Mouse (Mus musculus) cerebellum, adult 8-10 months (tissue): Measurements from ENCODE around the gene Rnf214.
A peak's percentile ranks its signal among the peaks of the same experiment; 100 is the strongest.

Experiments
- DNase-seq: peaks from one replicate; pipeline ENCODE4 v3.0.0; 2022

Rnf214 gene

DNA sequence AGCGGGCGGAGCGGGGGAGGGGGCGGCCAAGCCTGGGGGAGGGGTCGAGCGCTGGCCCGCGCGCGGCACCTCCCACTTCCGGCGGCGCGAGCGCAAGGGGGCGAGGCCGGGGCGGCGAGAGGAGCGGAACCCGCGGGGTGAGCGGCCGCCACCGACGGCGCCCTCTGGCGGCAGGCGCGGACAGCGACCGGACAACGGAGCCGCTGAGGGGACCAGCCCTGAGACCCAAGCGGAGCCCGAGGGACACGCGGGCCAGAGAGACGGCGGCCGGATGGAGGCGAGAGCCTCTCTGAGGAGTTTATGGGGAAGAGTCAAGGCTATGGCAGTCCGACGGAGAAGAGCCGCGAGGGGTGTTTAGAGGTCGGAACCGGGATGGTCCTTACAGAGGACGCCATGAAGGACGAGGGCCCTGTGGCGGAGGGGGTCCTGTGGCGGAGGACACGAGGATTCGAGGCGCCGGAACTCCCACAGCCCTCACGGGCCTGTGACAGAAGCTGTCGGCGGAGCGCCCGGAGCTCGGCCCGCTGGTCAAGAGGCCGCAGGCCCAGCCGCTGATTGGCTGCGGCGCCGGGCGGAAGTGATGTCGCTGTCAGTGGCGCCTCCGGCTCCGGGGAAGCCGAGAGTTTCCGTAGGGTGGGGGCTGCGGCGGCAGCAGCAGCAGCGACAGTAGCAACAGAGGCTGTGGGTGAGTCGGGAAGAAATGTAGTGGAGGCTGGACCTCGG lies at the start of gene Rnf214, which contains the start of gene Pcsk7:
Gene Rnf214 (minus strand): TSS at position 557 of the 723 bp plus-strand sequence.
Gene Pcsk7 (plus strand): TSS at position 143 of the 723 bp plus-strand sequence.
- DNase-seq = peak; percentile 89

DNA sequence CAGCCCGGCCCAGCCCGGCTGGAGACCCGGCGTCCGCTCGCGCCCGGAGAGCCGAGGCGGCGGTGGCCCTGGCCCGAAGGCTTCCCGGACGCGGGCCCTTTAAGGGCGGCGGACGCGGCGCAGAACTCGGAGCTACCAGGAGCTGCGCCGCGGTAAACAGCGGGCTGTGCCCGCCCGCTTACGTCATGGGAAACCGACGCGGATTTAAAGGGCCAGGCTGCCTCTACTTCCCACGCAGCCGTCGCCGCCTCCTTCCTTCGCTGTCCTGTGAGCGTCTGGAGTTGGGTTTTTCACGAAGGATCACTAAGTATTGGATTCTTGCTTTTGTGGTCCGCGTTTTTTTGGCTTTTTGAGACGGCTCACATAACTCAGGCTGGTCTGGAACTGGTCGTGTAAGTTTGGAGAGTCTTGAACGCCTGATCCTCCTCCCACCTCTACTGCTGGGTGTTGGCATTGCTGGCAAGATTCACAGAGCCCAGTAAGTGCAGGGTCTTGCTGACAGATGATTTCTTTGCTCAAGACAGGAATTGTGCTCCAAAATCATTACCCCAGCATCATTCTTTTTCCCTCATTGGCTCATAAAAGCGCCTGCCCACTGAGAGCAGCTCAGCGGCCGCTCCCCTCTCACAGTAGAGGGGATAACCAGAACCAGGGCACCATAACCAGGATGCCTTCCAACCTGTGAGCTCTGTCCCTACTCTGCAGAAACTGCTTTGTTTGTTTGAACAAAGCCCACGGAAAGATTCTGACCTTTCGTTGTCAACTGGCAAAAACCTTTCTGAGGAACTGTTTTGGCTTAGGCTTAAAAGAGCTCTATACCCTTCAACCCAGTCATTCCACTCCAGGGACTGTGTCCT lies 48.6 kb upstream of the Rnf214 start, which contains the start of gene Sidt2:
Gene Sidt2 (minus strand): TSS at position 152 of the 857 bp plus-strand sequence.
- DNase-seq = peak; percentile 85

DNA sequence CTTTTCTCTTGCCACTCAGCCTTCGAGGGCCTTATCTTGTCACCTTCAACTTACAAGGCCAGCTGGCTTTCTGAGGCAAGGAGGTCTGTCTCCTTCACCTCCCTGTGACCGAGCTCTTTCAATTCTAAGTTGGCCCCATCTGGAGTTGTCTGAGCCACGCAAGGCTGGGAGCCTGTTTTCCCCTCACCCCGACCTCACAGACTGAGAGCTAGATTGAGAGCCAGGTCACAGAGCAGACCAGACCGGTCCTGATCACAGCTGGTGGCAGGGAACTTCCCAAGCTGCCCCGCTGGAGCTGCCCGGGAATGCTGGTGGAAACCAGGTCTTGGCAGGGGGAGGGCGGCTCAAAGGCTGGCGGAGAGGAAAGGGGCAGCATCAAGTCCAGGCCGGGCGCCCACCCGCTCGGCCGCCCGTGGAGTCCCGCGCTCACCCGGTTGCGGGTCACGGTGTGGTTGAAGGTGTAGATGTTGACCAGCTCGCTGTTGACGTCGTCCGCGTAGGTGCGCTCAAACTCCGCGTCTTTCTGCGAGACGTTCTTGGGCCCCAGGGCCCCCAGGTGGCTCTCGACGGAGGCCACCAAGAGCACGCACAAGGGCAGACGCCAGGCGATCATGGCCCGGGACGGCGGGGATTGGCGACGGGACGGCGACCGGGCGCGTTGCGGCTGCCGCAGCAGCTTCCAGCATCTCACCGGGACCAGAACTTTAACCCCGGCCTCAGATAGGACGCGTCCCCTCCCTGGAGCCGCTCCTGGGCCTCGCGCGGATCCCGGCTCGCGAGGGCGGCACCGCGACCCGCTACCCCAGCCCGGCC lies 47.8 kb upstream of the Rnf214 start:
- DNase-seq = peak; percentile 60

DNA sequence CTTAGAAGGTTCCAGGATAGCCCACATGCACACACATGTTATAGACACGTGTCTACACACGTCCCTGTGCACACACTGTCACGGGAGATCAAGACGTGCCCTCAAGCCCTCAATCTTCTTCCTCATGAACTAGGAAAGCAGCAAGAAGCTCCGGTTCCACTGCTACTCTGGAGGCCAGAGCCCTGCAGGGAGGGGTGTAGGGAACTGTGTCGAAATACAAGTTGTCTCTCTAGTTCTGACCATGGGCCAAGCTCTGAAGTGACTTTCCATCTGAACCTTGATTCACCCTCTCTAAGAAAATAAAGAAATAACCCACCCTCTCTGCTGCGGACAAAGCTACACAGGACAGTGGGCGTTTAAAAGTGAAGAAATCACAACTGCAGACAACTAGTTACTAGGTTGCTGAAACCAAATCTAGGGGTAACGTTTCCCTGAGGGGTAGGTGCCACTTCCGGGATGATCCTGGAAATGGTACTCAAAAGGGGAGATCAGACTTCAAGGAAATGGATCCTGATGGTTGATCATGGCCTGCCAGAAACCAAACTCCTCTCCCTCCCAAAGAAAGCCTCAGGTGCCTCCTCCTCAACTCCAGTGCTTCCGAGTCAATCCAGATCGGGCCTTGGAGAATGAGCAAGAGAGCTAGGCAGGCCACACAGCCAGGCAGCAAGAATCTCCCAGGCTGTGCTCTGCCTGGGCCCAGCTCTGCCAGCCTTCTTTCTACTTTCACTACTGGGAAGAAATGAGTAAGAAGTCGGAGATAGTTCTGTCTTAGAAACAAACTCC lies 47.0 kb upstream of the Rnf214 start:
- DNase-seq = no peak

DNA sequence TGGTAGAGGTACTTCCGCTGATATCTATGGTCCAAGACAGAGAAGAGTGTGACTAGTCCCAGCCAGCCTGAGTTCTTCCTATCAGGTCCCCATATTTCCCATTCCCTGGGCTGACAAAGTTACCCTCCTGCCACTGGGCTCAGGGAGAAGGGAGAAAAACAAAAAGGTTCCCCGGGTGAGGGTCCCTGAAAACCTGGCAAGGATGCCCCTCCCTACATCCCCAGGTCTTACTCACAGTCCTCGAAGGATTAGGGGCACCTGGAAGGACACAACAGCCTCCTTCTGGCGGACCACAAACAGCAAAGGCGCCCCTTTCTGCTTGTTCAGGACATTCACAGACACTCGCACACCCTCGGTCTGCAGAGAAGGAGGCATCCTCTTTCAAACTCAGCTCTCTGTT lies 46.2 kb upstream of the Rnf214 start:
- no peak for DNase-seq

DNA sequence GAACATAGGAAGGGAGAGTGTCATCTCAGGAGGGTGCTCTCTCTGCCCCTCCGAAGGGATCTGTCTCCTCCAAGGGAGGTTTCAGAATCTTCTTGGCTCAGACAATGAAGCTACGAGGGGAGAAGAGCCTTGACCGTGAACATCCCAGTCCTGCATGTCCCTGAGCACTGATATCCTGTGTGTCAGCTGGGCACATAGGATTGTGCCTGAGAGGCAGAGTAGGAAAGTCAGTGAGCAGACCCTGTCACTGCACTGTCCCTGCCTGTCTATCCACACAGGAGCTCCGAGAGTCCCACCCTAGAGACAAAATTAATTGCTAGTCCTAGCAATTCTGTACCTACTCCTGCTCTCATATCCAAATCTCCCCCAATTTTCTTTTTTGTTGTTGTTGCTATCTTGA lies 45.3 kb upstream of the Rnf214 start:
- DNase-seq = no peak

DNA sequence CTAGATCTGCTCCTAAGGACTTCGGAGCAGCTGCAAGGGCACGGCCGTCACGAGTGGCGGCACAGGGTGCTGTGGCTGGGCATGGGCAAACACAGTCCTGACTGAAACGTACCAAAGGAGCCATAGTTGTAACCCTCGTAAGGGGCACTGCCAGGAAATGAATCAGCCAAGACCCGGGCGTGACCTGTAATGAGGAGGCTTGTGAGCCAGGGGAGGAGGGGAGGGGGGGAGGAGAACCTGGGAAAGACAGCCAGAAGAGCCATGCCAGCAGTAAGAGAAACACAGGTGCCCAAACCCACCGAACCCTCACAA lies 40.1 kb upstream of the Rnf214 start:
- no peak for DNase-seq

DNA sequence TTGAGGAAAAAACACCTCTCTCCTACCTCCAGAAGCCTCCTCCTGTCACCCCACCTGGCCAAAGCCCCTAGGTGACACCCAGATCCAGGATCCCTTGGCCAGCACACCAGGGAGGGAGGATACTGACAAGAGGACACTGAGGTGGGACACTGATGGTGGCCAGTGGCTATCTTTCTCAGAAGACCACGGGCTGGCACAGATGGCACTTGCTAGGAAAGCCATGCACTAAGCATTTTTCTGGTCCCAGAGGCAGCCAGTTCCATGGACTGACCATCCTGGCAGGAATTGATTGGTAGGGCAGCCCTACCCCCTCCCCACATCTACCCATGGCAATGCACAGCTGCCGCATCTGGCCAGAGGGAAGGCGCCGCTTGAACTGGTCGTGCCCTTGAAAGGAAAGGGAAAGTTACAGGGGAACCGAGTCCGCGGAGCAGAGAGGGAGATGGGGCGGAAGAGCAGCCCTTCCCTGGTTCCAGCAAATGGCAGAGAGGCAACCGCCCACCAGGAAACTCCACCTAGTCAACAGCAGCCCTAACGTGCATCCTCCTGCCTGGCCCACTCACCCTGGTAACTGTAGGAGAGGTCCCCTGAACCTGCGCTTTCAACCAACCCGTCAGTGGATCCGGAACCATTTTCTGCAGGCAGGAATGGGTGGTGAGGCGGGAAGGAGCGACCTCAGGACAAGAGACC lies 39.6 kb upstream of the Rnf214 start:
- DNase-seq = no peak

DNA sequence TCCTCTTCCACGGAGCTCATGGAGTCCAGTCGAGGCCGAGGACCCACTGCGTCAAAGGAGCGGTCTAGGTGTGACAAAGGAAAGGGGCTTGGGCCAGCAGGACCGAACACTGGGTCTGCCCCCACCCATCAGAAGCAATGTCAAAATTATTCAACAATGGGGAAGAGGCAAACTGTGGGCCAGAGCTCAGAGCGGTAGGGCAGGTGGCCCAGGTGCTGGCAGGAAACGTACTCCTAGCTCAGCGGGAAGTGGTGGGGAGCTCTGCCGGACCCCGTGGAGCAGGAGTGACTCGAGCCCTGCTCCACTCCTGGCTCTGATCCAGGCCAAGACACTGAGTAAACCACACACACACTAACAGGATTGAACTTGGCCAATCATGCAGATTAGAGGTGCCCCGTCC lies 39.0 kb upstream of the Rnf214 start:
- DNase-seq = peak; percentile 56

DNA sequence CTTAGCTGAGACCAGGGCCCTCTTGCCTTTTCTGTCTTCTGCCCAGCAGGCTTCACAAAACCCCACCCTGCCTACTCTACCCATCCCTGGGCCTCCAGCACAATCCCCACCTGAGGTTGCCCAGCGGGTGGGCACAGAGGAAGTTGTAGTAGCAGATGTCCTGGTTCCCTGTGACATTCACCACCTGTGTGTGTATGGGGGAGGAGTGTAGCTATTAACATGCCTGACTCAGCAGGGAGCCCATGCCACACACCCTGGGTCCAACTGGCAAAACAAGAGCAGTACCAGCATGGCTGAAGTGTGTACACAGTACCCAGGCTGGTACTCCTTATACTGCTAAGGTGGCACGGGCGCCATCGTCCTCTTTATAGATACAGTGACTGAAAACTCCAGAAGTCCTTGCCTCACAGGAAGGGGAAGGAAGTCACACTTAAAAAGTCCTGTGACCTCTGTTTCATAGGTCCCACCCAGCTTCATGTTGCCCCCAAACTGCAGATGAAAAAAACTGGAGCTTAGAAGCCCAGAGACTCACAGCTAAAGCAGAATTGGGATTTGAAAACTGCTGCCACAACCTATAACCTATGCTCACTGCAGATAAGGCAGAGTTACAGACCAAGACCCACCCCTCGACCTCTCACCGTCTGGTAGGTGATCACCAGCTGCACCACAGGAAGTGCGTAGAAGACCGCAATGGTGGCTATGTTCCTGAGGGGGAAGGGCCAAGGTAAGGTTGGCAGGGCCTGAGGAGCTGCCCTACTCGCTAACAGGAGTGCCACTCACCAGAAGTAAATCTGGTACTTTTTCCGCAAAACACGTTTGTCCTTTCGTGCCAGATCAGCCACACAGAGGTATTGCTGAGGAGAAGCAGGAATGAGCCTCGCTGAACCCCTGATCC lies 38.0 kb upstream of the Rnf214 start:
- peak; percentile 52 for DNase-seq

DNA sequence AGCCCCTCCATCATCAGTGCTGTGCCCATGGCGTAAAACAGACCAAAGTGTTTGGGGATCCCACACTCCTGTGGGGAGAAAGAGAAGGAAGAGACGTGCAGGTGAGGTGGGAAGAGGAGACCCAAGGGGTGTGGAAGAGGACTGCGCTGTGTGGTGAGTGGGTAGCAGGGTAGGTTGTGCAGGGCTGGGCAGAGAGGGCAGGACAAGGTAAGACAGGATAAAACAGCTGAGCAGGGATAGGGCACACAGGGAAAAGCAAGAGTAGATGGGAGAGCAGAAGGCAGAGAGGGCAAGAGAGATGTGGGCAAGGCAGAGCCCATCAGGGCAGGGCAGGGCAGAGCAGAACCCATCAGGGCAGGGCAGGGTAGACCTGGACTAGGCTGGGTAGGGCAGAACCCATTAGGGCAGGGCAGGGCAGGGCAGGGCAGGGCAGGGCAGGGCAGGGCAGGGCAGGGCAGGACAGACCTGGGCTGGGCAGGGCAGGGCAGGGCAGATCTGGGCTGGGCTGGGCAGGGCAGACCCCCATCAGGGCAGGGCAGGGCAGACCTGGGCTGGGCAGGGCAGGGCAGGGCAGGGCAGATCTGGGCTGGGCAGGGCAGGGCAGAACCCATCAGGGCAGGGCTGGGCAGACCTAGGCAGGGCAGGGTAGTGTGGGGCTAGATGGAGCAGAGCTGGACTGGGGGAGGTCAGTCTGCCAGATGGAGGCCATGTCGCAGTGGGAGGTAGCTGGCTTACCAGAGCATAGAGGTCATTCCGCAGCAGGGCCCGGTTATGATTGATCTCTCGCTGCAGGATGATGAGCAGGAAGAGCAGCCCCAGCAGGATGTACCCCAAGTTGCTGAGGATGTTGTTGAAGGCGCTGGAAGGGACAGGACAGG lies 37.2 kb upstream of the Rnf214 start:
- no peak for DNase-seq

DNA sequence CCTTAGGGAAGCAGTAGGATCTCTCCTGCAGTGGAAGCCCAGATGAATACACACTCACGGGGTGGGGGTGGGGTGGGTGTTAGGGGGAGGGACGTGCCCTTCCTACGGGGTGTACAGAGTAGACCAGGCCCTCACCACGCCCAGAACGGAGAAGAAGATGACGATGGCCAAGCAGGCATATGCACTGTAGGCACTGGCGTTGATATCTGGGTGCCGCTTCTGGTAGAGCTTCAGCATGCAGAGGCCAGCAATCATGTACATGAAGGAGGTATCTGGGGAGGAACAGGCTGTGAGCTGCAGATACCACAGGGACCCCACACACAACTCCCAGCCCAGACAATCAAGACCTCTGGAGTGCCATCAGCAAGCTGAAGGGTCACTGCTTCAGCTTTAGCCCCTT lies 36.2 kb upstream of the Rnf214 start:
- DNase-seq = no peak

DNA sequence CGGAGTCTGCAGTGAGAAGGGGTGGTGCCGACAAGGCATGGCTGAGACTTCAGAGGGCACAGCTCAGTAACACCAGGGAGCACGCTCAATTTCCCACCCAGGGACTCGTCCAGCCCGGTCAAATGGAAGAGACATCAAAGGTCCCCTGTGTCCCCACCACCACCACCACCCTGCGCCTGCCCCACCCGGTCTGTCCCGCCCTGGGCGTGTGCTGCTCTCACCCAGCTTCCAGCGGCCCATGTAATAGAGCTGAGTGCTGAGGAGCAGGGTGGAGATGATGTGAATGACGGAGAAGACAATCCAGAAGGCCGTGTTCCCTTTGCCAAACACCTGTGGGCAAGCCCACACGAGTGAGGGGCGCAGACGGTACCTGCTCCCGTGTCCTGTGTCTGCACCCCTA lies 35.8 kb upstream of the Rnf214 start:
- no peak for DNase-seq

DNA sequence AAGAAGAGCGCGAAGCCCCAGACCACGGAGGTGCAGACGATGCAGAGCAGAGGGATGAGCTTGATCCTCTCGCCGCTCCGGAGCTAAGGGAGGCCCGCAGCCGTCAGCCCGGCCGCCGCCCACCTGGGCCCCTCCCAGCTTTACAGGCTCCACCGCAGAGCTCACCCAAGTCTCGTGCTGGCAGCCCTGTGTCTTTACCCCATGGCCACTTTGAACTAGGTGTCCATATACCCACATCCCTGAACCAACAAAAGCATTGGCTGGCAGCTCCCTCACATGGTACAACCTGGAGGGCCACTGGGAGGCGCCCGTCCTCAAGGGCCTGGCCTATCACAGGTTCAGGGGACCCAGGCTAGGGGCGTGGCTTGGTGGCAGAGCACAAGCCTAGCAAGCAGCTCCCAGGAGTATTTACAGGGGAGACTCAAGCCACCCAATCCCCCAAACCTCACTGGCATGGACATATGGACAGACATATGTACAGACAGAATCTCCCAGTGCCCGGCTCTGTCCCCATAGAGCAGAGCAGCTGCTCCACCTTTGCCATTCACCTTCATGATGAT lies 34.7 kb upstream of the Rnf214 start:
- no peak for DNase-seq

DNA sequence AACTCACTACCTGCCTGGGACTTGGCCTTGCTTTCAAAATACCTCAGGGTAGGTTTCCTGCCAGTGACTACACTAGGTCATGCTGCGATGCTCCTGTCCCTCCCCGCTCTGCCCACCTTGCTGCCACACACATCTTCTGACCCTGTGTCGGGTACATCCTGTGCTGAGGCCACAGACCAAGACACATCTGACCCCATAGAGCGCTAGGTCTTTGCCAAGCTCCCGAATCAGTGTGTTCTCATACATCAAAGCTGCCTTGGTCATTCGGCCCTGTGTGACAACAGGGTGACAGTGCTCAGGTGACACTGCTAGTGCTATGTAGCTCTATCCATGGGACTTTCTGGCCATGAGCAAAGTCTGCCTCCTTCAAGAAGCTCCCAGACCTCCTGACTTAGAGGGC lies 33.1 kb upstream of the Rnf214 start:
- no peak for DNase-seq

DNA sequence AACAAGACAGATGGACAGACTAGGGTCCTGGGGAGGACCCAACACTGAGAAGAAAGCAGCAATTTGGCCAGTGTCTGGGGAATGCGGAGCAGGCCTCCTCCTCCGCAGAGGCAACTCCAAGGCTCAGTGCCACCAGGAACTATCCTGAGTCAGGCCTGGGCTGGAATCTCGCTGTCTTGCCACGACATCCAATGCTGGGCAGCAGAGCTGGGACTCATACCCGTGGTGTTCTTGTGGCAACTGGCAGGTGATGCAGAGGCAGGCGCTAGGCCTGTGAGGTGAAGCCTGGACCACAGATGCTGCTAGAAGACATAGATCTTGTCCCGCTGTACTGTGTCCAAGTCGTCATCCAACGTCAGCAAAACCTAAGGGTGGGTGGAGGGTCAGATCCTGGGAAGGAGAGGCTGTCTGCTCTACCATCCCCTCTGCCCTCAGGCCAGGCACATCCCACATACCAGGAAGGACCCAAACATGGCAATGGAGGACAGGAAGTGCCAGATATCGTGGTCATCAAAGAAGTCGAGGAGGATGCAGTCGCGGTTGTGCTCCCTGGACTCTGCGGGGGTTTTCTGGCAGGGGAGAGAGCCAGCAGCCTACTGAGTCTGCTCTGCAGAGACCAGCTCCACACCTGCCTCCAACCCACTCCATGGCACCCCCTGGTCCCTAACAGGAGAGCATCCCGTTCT lies 32.4 kb upstream of the Rnf214 start:
- DNase-seq = no peak

DNA sequence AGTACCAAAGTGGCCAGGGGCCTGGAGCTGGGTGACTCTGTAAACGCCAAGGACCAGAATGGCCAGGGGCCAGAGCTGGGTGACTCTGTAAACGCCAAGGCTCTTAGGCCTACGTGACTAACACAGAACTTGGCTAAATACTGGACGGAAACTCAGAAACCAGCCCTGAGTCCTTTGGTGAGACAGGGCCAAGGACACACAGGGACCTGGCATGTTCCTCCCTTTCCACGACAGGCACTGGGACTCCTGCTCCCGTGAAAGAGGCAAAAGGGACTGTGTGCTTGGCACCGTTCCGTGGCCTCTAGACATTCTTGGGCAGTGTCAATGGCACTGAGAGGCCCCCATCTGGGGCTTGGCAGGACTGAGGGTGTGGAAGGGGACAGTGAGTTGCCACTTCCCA lies 31.4 kb upstream of the Rnf214 start:
- DNase-seq = no peak

DNA sequence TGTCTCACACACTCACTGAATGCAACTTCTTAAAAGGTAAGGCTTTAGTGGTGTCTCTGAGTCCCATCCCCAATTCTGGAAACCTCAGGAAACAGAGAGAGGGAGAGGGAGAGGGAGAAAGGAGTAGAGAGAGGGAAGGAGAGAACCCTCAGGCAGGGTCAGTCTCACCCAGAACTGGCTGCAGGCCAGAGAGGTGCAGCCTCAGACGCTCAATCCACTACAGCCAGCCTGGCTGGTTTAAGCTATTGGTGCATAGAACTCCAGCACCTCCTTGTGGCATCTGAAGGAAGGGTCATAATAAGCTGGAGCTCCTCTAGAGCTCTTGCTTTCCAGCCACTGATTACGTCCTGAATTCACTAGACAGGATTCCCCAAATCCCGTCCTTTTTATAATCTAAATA lies 30.2 kb upstream of the Rnf214 start:
- no peak for DNase-seq
